Mouse (Mus musculus) heart, adult 8-10 months (tissue): Measurements from ENCODE around the gene Capn11. TPM values are rescaled to one million over a fixed set of nuclear protein-coding genes. Genes with fewer than 3 reads are reported as not detected.

ENCODE experiments used
- DNase-seq: peaks from one replicate; pipeline ENCODE4 v3.0.0; 2022; ENCODE audit warnings: low spot score
- total RNA-seq, 4 experiments: library from RNA; stranded (reverse); gene quantifications; 2 replicates each; pipeline ENCODE4 v1.2.4; 2022

Gene Capn11
- total RNA-seq, 4 experiments from 2014 or later, result 0.97 TPM; not detected in 3

DNA sequence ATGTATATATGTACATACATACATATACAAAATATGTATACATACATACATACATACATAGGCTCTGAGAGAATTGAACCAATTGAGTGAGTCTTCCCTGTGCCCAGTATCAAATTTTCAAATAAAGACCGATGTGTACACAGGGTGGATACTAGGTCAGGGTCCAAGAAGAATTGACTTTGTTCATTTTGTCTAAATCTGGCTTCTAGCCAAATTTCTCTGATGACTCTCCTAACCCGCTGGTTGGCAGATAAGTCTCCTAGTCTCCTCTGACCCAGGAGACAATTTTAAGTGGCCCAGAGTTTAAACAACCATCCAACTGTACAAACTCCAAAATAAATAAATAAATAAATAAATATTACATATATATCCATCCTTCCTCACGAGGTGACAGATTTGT lies 60.2 kb downstream of the Capn11 start:
- no peak for DNase-seq

GRCm38 (mm10) chr17:45598376-45598775 lies 60.7 kb downstream of the Capn11 start:
- DNase-seq, result no peak

DNA sequence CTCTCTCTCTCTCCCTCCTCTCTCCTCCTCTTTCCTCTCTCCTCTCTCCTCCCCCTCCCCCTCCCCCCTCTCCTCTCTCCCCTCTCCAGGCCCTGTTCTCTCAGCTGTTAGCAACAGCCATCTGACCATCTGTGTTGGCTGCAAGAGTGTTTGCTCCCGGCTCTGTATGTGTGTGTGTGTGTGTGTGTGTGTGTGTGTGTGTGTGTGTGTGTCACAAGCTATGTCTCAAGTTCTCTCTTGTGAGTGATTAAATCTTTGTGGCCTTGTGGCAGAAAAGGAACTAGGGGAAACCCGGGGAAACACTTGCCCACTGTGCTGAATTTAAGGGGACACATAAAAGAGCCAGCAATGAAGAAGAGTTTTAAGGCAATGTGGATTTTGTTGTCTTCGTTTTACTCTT lies 61.3 kb downstream of the Capn11 start:
- no peak for DNase-seq

GRCm38 (mm10) chr17:45596631-45597396 lies 62.3 kb downstream of the Capn11 start:
- peak; percentile 85 for DNase-seq

DNA sequence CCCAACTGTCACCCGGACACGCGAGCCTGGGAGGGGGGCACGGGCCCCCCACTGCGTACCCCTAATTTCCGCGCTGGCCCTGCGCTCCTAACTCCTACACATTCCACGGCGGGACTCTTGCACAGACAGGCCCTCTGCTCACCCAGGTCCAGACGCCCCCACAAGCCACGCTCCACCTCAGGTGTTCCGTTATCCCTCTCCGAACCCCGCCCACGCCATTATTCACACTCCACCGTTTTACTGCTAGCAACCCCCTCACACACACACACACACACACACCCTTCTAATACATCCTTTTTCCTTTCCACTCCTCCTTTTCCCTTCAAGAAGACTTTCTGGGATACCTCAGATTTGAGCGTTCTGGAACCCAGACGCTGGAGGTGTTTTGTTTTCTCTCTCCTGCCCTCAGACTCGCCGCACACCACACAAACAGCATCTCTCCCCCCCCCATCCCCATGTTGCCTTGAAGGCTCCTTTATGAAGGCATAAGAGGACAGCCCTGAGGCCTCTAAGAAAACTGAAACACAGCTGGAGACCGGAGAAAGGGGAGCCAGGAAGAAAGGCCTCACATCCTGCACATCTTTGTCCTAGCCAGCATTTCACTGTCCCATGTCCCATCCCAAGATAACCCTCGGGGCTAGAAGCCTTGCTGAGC lies 63.3 kb downstream of the Capn11 start:
- DNase-seq, result no peak

DNA sequence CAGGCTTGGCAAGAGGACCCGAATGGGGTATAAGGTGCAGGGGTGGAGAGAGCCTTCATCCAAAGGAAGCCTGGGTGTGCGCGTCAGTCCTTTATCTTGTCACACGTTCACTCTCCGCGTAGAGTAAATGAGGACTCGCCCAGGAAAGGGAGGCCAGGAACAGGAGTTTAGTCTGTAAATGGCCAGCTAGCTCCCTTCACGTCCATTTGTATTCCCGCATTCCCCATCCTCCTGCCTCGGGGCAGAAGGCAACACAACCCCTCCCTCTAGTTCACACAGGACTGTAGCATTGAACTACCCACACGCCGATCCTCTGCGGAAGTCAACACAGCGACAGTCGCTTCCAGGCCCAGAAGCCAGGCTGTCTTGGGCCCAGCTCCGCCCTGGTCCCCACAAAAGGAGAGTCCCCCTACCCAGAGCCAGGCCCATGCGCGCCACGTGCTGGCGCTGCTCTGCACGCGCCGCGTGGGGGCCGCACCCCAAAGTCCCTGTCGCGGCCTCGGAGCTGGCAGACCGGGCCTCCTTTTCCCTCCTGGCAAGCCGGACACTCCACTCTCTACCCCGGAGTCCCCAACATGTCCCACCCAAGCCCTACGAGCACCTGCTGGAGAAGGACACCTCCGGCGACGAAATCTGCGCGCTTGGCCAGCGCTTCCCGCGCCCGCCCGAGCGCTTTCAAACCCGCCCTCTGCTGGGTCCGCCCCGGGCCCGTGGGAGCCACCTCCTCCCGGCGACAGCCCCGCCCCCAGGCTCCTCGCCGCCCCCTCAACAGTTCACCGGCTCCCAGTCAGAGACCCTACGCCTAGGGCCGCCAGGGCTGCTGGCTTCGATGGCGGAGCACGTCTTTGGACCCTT lies 64.0 kb downstream of the Capn11 start:
- DNase-seq, result peak; percentile 72

DNA sequence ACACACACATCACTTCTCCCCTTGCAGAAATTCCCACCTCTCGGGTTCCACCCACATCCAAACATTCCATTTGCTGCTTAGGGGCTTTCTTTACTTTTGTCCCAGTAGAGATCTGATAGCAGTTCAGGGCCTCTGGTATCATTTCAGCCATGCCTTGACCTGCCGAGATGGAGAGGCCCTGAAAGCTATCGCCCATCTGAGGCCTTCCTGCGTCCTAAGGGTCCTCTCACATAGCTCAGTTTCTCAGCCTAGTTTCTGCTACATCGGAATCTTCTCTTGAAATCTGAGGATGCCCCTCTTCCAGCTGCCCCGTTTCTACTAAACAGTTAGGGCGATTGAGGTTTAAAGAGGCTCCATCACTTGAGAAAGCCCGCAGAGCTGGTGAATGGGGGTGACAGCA lies 64.9 kb downstream of the Capn11 start:
- no peak for DNase-seq

DNA sequence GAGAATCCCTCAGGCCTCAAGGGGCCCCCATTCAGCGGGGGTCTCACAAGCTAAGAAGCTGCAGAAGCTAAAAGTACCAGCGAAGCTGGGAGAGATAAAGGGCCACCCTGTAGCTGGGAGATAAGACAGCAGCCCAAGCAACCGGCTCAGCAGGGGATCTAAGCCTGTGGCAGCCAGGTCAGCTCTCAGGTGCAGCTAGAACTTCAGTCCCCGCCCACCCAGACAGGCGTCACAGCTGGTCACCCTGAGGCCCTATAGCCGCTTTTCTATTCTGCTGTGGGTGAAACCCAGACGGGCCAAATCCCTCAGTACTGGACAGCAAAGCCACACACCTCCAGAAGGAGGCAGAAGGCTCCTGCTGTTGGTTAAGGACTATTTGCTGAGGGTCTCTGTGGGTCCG lies 65.6 kb downstream of the Capn11 start:
- no peak for DNase-seq

- peak; percentile 68 for DNase-seq
Measured at GRCm38 (mm10) chr17:45592606-45593431, 66.3 kb downstream of the Capn11 start.

- DNase-seq, result peak; percentile 84
Measured at GRCm38 (mm10) chr17:45591701-45592605, 67.2 kb downstream of the Capn11 start.

DNA sequence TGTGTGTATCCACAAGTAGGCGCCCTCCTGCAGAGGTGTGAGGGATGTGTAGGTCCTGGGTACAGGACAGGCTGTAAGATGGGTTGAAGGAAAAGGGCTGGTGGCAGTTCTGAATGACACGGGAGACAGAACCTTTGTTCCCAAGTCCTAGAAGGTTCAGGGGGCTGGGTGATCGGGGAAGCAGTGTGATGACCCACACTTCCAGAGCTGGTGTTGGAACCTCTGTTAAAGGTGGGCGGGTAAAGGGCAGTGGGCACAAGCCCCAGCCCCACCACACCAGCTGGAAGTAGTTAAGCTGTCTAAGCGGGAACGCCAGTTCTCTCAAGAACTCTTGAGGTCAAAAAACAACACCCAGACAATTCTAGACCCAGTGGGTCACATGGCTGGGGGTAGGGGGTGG lies 68.7 kb downstream of the Capn11 start:
- DNase-seq, result no peak

GRCm38 (mm10) chr17:45589844-45590243 lies 69.3 kb downstream of the Capn11 start:
- no peak for DNase-seq

- no peak for DNase-seq
Measured at GRCm38 (mm10) chr17:45589236-45589635, 69.9 kb downstream of the Capn11 start.

DNA sequence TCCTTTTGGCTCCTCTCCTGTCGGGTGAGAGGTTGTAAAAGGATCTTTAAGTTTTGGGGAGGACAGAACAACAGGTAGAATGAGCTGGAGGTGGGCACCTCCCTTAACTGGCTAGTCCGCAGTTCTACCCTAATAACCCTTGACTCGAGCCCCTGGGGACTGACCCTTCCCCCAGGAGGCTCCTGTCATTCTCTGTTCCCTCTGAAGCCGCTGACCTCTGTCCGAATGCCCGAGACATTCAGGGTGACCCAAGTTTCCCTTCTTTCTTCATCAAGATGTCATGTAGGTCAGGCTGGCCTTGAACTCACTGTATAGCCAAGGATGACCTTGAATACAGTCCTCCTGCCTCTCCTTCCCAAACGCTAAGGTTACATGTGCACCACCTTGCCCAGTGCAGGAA lies 70.8 kb downstream of the Capn11 start:
- DNase-seq, result no peak

DNA sequence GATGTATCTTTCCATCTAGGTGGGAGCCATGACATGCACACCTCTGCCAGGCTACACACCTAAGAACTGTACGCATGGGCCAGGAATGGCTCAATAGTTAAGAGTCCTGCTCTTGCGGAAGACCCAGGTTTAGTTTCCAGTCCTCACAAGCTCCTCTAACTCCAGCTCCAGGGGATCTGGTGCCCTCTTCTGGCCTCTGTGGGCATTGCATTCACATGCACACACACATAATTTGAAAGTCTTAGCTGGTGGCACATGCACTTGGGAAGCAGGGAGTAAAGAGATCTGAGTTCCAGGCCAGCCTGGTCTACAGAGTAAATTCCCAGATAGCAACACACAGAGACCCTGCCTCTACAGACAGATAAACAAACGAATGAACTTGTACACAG lies 72.7 kb downstream of the Capn11 start:
- no peak for DNase-seq

DNA sequence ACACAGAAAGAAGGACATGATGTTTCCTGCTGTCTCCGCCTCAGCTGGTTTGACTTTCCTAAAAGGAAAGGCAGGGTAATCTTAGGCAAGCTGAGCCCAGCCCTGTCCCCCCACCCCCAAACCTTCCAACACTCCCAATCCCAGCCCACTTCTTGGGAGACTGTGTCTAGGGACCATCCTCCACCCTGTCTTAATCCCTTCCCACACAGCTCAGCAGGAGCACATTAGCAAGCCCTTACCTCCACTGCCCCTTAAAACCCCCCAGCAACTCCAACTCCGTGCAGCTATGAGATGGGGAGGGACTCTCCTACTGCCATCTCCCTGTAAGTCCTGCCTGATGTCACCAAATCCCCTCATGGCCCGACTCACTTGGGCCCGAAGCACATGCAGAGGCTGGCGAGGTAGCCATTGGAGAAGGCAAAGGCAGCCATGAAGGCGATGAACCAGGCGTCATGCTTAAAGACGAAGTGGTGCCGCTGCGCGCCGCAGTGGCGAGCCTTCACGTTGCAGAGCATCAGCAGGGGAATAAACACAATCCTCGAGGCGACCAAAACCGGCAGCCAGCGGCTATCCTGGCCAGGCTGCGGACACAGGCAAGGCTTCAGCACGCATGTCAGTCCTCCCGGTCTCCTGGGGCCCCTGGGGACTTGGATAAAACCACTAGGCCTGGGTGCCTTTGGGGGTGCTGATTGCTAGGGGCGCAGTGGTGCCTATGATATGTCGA lies 73.2 kb downstream of the Capn11 start:
- no peak for DNase-seq

DNA sequence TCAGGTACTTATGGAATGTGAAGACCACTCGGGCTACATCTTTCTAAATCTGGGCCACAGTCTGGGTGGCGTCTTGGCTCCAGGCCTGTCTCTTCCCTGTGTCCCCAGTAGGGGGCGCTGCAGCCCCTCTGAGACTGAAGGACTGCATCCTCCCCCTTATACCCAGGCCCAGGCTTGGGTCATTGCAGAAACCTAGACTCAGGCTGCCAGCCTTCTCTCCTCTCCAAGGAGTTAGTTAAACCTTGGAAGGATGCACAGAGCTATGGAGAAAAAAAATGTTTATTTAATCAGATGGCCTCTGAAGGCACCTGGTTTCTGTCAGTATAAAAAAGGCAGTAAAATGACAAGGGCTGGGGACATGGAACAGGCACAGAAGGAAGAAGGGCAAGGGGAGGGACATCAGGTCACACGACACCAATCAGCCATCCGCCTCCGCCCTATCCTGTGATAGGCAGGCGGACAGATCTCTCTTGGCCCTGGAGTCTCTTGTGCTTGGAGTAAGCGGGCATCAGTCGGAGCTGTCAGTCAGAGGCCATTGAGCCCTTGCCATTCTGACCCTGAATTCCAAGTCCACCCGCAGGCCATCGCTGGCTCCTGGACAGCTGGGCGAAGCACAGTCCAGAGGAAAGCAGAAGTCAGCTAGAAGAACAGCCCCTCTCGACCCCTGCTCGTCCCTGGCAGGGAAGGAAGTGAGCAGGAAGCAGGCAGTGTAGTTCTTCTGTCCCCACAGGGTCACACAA lies 74.0 kb downstream of the Capn11 start:
- DNase-seq, result peak; percentile 83

- peak; percentile 93 for DNase-seq
Measured at GRCm38 (mm10) chr17:45584096-45584896, 74.8 kb downstream of the Capn11 start.
